Mouse (Mus musculus) MEL (cell line): ENCODE data around the gene Zfp664. TPM values are rescaled to one million over a fixed set of nuclear protein-coding genes. Genes with fewer than 3 reads are reported as not detected.

Experiments
- DNase-seq: peaks from one replicate; pipeline ENCODE4 v3.0.0; 2011; ENCODE audit warnings: low read depth, low spot score
- H3K27ac ChIP-seq: 2 replicates; pipeline ENCODE4 v1.5.1; 2012; ENCODE audit warnings: low read depth, mild to moderate bottlenecking, control low read depth, low read length, moderate library complexity; ENCODE audit not compliant: control insufficient read depth
- H3K27me3 ChIP-seq, 2 experiments: fragments of 150-350 bp in 1 of 2; sonication (generic) in 1 of 2; 2 replicates each; pipeline ENCODE4 v1.6.1; 2012; ENCODE audit warnings: low read length in 2 of 2, mild to moderate bottlenecking in 2 of 2, improper control_type of control experiment in 1 of 2, moderate library complexity in 1 of 2; ENCODE audit not compliant: insufficient read depth in 2 of 2, control insufficient read depth in 1 of 2
- H3K36me3 ChIP-seq, 2 experiments: 2 replicates each; pipeline ENCODE4 v1.6.1; 2012 to 2014; ENCODE audit warnings: low read length in 2 of 2, improper control_type of control experiment in 1 of 2, inconsistent platforms in 1 of 2, mild to moderate bottlenecking in 1 of 2; ENCODE audit not compliant: insufficient read depth in 2 of 2, control insufficient read depth in 1 of 2
- H3K4me1 ChIP-seq, 2 experiments: fragments of 150-350 bp in 1 of 2; sonication (generic) in 1 of 2; 2 replicates each; pipeline ENCODE4 v1.6.1; 2012; ENCODE audit warnings: low read length in 2 of 2, improper control_type of control experiment in 1 of 2, mild to moderate bottlenecking in 1 of 2; ENCODE audit not compliant: insufficient read depth in 2 of 2, control insufficient read depth in 1 of 2
- H3K4me3 ChIP-seq, 2 experiments: fragments of 150-350 bp in 1 of 2; sonication (generic) in 1 of 2; 2 replicates each; pipeline ENCODE4 v1.5.1; 2012; ENCODE audit warnings: low read depth in 2 of 2, low read length in 2 of 2, mild to moderate bottlenecking in 2 of 2, moderate library complexity in 2 of 2, control low read depth in 1 of 2, improper control_type of control experiment in 1 of 2; ENCODE audit not compliant: control insufficient read depth in 1 of 2, insufficient read depth in 1 of 2
- H3K79me2 ChIP-seq: 2 replicates; pipeline ENCODE4 v1.6.1; 2012; ENCODE audit warnings: mild to moderate bottlenecking, low read length, moderate library complexity; ENCODE audit not compliant: control insufficient read depth, poor library complexity, insufficient read depth
- H3K9ac ChIP-seq: 2 replicates; pipeline ENCODE4 v1.6.1; 2012; ENCODE audit warnings: low read depth, mild to moderate bottlenecking, control low read depth, low read length, moderate library complexity; ENCODE audit not compliant: control insufficient read depth, poor library complexity, severe bottlenecking
- H3K9me3 ChIP-seq: fragments of 150-350 bp; sonication (generic); replicated peaks from 2 replicates; pipeline ENCODE4 v1.6.1; 2012; ENCODE audit warnings: mild to moderate bottlenecking, low read length, improper control_type of control experiment, moderate library complexity; ENCODE audit not compliant: insufficient read depth
- BHLHE40 ChIP-seq: IDR thresholded peaks from 2 replicates; pipeline ENCODE4 v1.6.1; 2012; ENCODE audit warnings: low read depth, mild to moderate bottlenecking, inconsistent platforms, low read length, improper control_type of control experiment, borderline replicate concordance
- CHD1 ChIP-seq: IDR thresholded peaks from 2 replicates; pipeline ENCODE4 v1.6.1; 2012; ENCODE audit warnings: low read depth, mild to moderate bottlenecking, inconsistent platforms, low read length, improper control_type of control experiment
- CHD2 ChIP-seq: IDR thresholded peaks from 2 replicates; pipeline ENCODE4 v1.6.1; 2011; ENCODE audit warnings: low read length, improper control_type of control experiment
- CTCF ChIP-seq, 3 experiments: IDR thresholded peaks in 2 of 3; conservative IDR thresholded peaks in 1 of 3; 2 replicates each; pipeline ENCODE4 v1.5.1; 2011 to 2012; ENCODE audit warnings: low read length in 3 of 3, low read depth in 2 of 3, mild to moderate bottlenecking in 2 of 3, improper control_type of control experiment in 1 of 3, inconsistent platforms in 1 of 3, mixed read lengths in 1 of 3, moderate library complexity in 1 of 3; ENCODE audit not compliant: control insufficient read depth in 1 of 3, insufficient read depth in 1 of 3, poor library complexity in 1 of 3, severe bottlenecking in 1 of 3
- E2F4 ChIP-seq: IDR thresholded peaks from 2 replicates; pipeline ENCODE4 v1.6.1; 2011; ENCODE audit warnings: low read depth, low read length, improper control_type of control experiment, borderline replicate concordance
- ELF1 ChIP-seq: IDR thresholded peaks from 2 replicates; pipeline ENCODE4 v1.6.1; 2014; ENCODE audit warnings: low read depth, mild to moderate bottlenecking, inconsistent platforms, low read length, improper control_type of control experiment, moderate library complexity
- EP300 ChIP-seq, 2 experiments: IDR thresholded peaks; 2 replicates each; pipeline ENCODE4 v1.6.1; 2011; ENCODE audit warnings: improper control_type of control experiment in 2 of 2, low read length in 2 of 2, low read depth in 1 of 2, mild to moderate bottlenecking in 1 of 2
- ETS1 ChIP-seq: IDR thresholded peaks from 2 replicates; pipeline ENCODE4 v1.6.1; 2012; ENCODE audit warnings: low read depth, mild to moderate bottlenecking, inconsistent platforms, low read length, improper control_type of control experiment, moderate library complexity
- GATA1 ChIP-seq: IDR thresholded peaks from 2 replicates; pipeline ENCODE4 v1.6.1; 2011; ENCODE audit warnings: low read depth, low read length, improper control_type of control experiment
- HCFC1 ChIP-seq: IDR thresholded peaks from 2 replicates; pipeline ENCODE4 v1.6.1; 2012; ENCODE audit warnings: low read depth, mild to moderate bottlenecking, inconsistent platforms, low read length, improper control_type of control experiment, moderate library complexity
- KAT2A ChIP-seq: conservative IDR thresholded peaks from 2 replicates; pipeline ENCODE4 v1.6.1; 2012; ENCODE audit warnings: low read depth, low read length, improper control_type of control experiment, inconsistent platforms
- MAFK ChIP-seq: IDR thresholded peaks from 2 replicates; pipeline ENCODE4 v1.6.1; 2011; ENCODE audit warnings: low read depth, mild to moderate bottlenecking, low read length, improper control_type of control experiment, borderline replicate concordance
- MXI1 ChIP-seq: IDR thresholded peaks from 2 replicates; pipeline ENCODE4 v1.6.1; 2011; ENCODE audit warnings: mild to moderate bottlenecking, low read depth, low read length, improper control_type of control experiment
- MYC ChIP-seq: IDR thresholded peaks from 2 replicates; pipeline ENCODE4 v1.6.1; 2011; ENCODE audit warnings: low read depth, mild to moderate bottlenecking, low read length, improper control_type of control experiment, moderate library complexity
- POLR2A ChIP-seq, 2 experiments: IDR thresholded peaks; 2 replicates each; pipeline ENCODE4 v1.6.1; 2011 to 2012; ENCODE audit warnings: low read length in 2 of 2, mild to moderate bottlenecking in 2 of 2, control low read depth in 1 of 2, improper control_type of control experiment in 1 of 2, low read depth in 1 of 2, moderate library complexity in 1 of 2; ENCODE audit not compliant: control insufficient read depth in 1 of 2, insufficient read depth in 1 of 2, poor library complexity in 1 of 2
- POLR2AphosphoS5 ChIP-seq: IDR thresholded peaks from 2 replicates; pipeline ENCODE4 v1.6.1; 2012; ENCODE audit warnings: low read depth, borderline replicate concordance, mild to moderate bottlenecking, inconsistent platforms, low read length, moderate library complexity, mixed read lengths
- RCOR1 ChIP-seq: IDR thresholded peaks from 2 replicates; pipeline ENCODE4 v1.6.1; 2012; ENCODE audit warnings: low read depth, mild to moderate bottlenecking, inconsistent platforms, low read length, improper control_type of control experiment
- SIN3A ChIP-seq: IDR thresholded peaks from 2 replicates; pipeline ENCODE4 v1.6.1; 2012; ENCODE audit warnings: low read length, improper control_type of control experiment, inconsistent platforms
- SMC3 ChIP-seq: IDR thresholded peaks from 2 replicates; pipeline ENCODE4 v1.6.1; 2011; ENCODE audit warnings: low read depth, low read length, improper control_type of control experiment
- TAL1 ChIP-seq: IDR thresholded peaks from 2 replicates; pipeline ENCODE4 v1.6.1; 2012; ENCODE audit warnings: mild to moderate bottlenecking, inconsistent platforms, low read length, moderate library complexity, mixed read lengths
- TCF12 ChIP-seq: IDR thresholded peaks from 2 replicates; pipeline ENCODE4 v1.6.1; 2014; ENCODE audit warnings: low read depth, mild to moderate bottlenecking, inconsistent platforms, low read length, improper control_type of control experiment, moderate library complexity
- UBTF ChIP-seq: IDR thresholded peaks from 2 replicates; pipeline ENCODE4 v1.6.1; 2012; ENCODE audit warnings: low read depth, mild to moderate bottlenecking, inconsistent platforms, low read length, improper control_type of control experiment, moderate library complexity, borderline replicate concordance; ENCODE audit not compliant: insufficient read depth
- ZC3H11A ChIP-seq: IDR thresholded peaks from 2 replicates; pipeline ENCODE4 v1.6.1; 2012; ENCODE audit warnings: low read depth, mild to moderate bottlenecking, inconsistent platforms, low read length, improper control_type of control experiment
- ZKSCAN1 ChIP-seq: IDR thresholded peaks from 2 replicates; pipeline ENCODE4 v1.6.1; 2012; ENCODE audit warnings: low read depth, mild to moderate bottlenecking, inconsistent platforms, low read length, improper control_type of control experiment, moderate library complexity
- polyA plus RNA-seq, 2 experiments: library from polyadenylated mRNA; stranded (reverse) in 1 of 2; unstranded in 1 of 2; fragments of >175 nt in 1 of 2; fragments of >200 nt in 1 of 2; gene quantifications; 2 replicates each; pipeline versions ENCODE4 v1.2.1 to v1.2.4; 2012; ENCODE audit warnings: low replicate concordance in 2 of 2, low read depth in 1 of 2; ENCODE audit not compliant: insufficient read length in 2 of 2, insufficient read depth in 1 of 2, missing spikeins in 1 of 2
- total RNA-seq: library from RNA; depleted of rRNA; stranded (reverse); fragments of 300-350 nt; gene quantifications from 2 replicates; pipeline ENCODE4 v1.2.3, GENCODE M21; 2012

Zfp664 gene
- total and polyA plus RNA-seq, 3 experiments: 18.6 to 205 (median 37.7) TPM

DNA sequence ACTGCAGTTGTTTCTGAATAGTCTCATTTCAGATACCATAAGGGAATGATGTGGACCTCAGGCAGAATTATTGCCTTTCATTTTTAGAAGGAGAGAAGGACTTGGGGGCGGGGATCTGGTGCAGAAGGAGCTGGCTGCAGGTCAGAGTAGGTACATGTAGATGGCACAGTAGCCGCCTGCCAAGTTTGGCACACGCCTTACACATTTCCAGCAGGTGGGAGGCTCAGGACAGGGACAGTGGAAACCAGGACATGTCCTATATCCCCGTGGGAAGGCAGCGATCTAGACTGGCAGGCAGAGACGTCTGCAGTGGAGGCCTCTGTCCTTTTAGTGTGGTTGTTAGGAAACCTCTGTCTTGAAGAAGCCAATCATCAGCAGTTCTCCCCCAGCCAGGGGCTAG, 17.3 kb downstream of the Zfp664 start:
- Histone ChIP-seq H3K9me3 (no peaks in the 10 kb centered on the region), H3K27ac (no peak overlapping the region), H3K79me2 (peaks cover 5% of the 10 kb centered on the region; the same call in 1 of the 2 replicates), H3K36me3 (peaks cover 0 to 4% of the 10 kb centered on the region in 2 experiments; a peak in 3 of 4 replicates), H3K9ac (no peak overlapping the region), H3K4me3 (no peak overlapping the region), H3K4me1 (no peaks in the 10 kb centered on the region; a peak in 1 of 4 replicates), H3K27me3 (no peaks in the 10 kb centered on the region)
- no peak for TF ChIP-seq UBTF
- TF ChIP-seq CHD1: no peak
- TF ChIP-seq ELF1: no peak
- no peak for TF ChIP-seq CTCF (IDR thresholded peaks at IDR 0.05 in 2 of 3, conservative IDR thresholded peaks at IDR 0.05 in 1 of 3; ENCODE audit: control insufficient read depth in 1 of 3, insufficient read depth in 1 of 3, low read depth in 2 of 3, low read length in 3 of 3, poor library complexity in 1 of 3, severe bottlenecking in 1 of 3)
- TF ChIP-seq MXI1: no peak
- TF ChIP-seq TCF12: no peak
- no peak for TF ChIP-seq MAFK
- TF ChIP-seq ETS1: no peak
- no peak for TF ChIP-seq HCFC1
- no peak for TF ChIP-seq CHD2
- no peak for TF ChIP-seq ZKSCAN1
- TF ChIP-seq SIN3A: no peak
- no peak for TF ChIP-seq RCOR1
- no peak for TF ChIP-seq KAT2A
- TF ChIP-seq E2F4: no peak
- TF ChIP-seq SMC3: no peak
- no peak for TF ChIP-seq GATA1
- TF ChIP-seq TAL1: no peak
- TF ChIP-seq ZC3H11A: no peak
- DNase-seq: no peak

DNA sequence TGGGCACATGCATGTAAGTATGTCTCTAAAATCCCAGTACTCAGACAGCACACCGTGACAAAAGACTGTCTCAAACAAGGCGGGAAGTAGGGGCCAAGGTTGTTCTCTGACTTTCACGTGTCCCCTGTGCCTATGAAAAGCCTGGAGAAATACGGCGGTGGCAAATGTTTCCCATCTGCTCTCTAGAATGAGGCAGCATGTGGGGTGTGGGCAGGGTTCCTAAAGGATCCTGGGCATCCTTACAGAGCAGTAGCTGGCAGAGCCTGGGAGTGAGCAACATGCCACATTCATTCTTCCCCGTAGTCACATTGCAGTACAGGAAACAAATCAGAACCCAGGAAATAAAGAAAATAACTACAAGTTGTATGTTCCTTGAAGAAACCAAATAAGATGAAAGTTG, 21.4 kb downstream of the Zfp664 start:
- Histone ChIP-seq H3K27ac (no peak overlapping the region), H3K36me3 (peaks cover 0 to 4% of the 10 kb centered on the region in 2 experiments; a peak in 2 of 4 replicates), H3K9ac (no peak overlapping the region), H3K79me2 (peaks cover 4% of the 10 kb centered on the region; the same call in 1 of the 2 replicates), H3K4me1 (no peaks in the 10 kb centered on the region), H3K9me3 (no peaks in the 10 kb centered on the region), H3K4me3 (no peak overlapping the region), H3K27me3 (no peaks in the 10 kb centered on the region)
- no peak for TF ChIP-seq POLR2A (IDR thresholded peaks at IDR 0.05; ENCODE audit: control insufficient read depth in 1 of 2, insufficient read depth in 1 of 2, low read depth in 1 of 2, low read length in 2 of 2, poor library complexity in 1 of 2)
- TF ChIP-seq MYC: no peak
- no peak for TF ChIP-seq ZKSCAN1
- no peak for TF ChIP-seq E2F4
- TF ChIP-seq POLR2AphosphoS5: no peak
- no peak for TF ChIP-seq MAFK
- TF ChIP-seq EP300 (IDR thresholded peaks at IDR 0.05; ENCODE audit: low read depth in 1 of 2, low read length in 2 of 2): no peak
- no peak for TF ChIP-seq CTCF (IDR thresholded peaks at IDR 0.05 in 2 of 3, conservative IDR thresholded peaks at IDR 0.05 in 1 of 3; ENCODE audit: control insufficient read depth in 1 of 3, insufficient read depth in 1 of 3, low read depth in 2 of 3, low read length in 3 of 3, poor library complexity in 1 of 3, severe bottlenecking in 1 of 3)
- no peak for TF ChIP-seq BHLHE40
- no peak for TF ChIP-seq KAT2A
- no peak for TF ChIP-seq TCF12
- no peak for DNase-seq
